Mouse (Mus musculus) testis, adult 2 months (tissue): ENCODE data around the gene Rmi2. TPM values are rescaled to one million over a fixed set of nuclear protein-coding genes. Genes with fewer than 3 reads are reported as not detected.

Experiments
- H3K27ac ChIP-seq: fragments of 200-500 bp; 2 replicates; pipeline ENCODE4 v1.5.1; 2012; ENCODE audit warnings: low read depth, low read length; ENCODE audit not compliant: control insufficient read depth, insufficient read depth
- H3K27me3 ChIP-seq: fragments of 200-500 bp; 2 replicates; pipeline ENCODE4 v1.6.1; 2012; ENCODE audit warnings: mild to moderate bottlenecking, low read length, moderate library complexity; ENCODE audit not compliant: control insufficient read depth, insufficient read depth
- H3K36me3 ChIP-seq: fragments of 200-500 bp; 2 replicates; pipeline ENCODE4 v1.6.1; 2012; ENCODE audit warnings: mild to moderate bottlenecking, low read length; ENCODE audit not compliant: control insufficient read depth, insufficient read depth
- H3K4me1 ChIP-seq: fragments of 200-500 bp; 2 replicates; pipeline ENCODE4 v1.6.1; 2012; ENCODE audit warnings: low read length; ENCODE audit not compliant: control insufficient read depth, insufficient read depth
- H3K4me3 ChIP-seq: fragments of 200-500 bp; 2 replicates; pipeline ENCODE4 v1.5.1; 2012; ENCODE audit warnings: low read depth, mild to moderate bottlenecking, low read length, moderate library complexity, mixed read lengths; ENCODE audit not compliant: control insufficient read depth
- CTCF ChIP-seq: fragments of 200-500 bp; IDR thresholded peaks from 2 replicates; pipeline ENCODE4 v1.5.1; 2012; ENCODE audit warnings: low read depth, mild to moderate bottlenecking, inconsistent platforms, low read length, moderate library complexity; ENCODE audit not compliant: control insufficient read depth, insufficient read depth, insufficient replicate concordance
- POLR2A ChIP-seq: fragments of 200-500 bp; IDR thresholded peaks from 2 replicates; pipeline ENCODE4 v1.6.1; 2012; ENCODE audit warnings: low read depth, mild to moderate bottlenecking, inconsistent platforms, low read length, moderate library complexity; ENCODE audit not compliant: control insufficient read depth
- polyA plus RNA-seq: library from polyadenylated mRNA; depleted of rRNA; stranded (reverse); fragments of >200 nt; gene quantifications from 2 replicates; pipeline ENCODE4 v1.2.3, GENCODE M21; 2012

Rmi2 gene
- polyA plus RNA-seq, 1 experiment, result 1.7 TPM

- Histone ChIP-seq H3K4me1 (no peaks in the 10 kb centered on the region), H3K27ac (no peak overlapping the region), H3K4me3 (no peak overlapping the region), H3K27me3 (no peaks in the 10 kb centered on the region), H3K36me3 (no peaks in the 10 kb centered on the region)
- TF ChIP-seq POLR2A (no peak), CTCF (no peak)
Measured at GRCm38 (mm10) chr16:10916271-10916670, 81.4 kb downstream of the Rmi2 start.

- no peaks in the 10 kb centered on the region for H3K27me3 ChIP-seq
- TF ChIP-seq POLR2A (no peak), CTCF (no peak)
- H3K4me3 ChIP-seq, result no peak overlapping the region
- H3K27ac ChIP-seq, result no peak overlapping the region
- H3K4me1 ChIP-seq, result no peaks in the 10 kb centered on the region
- no peaks in the 10 kb centered on the region for H3K36me3 ChIP-seq
Measured at GRCm38 (mm10) chr16:10919856-10920255, 85.0 kb downstream of the Rmi2 start.

- H3K36me3 ChIP-seq, result no peaks in the 10 kb centered on the region
- no peaks in the 10 kb centered on the region for H3K27me3 ChIP-seq
- TF ChIP-seq POLR2A, result no peak
- TF ChIP-seq CTCF, result no peak
- H3K27ac ChIP-seq, result no peak overlapping the region
- H3K4me3 ChIP-seq, result no peak overlapping the region
- no peaks in the 10 kb centered on the region for H3K4me1 ChIP-seq
Measured at GRCm38 (mm10) chr16:10923561-10923960, 88.7 kb downstream of the Rmi2 start.

GRCm38 (mm10) chr16:10925591-10926180 lies 90.8 kb downstream of the Rmi2 start:
- Histone ChIP-seq H3K27ac (no peak overlapping the region), H3K4me1 (no peaks in the 10 kb centered on the region), H3K4me3 (no peak overlapping the region), H3K27me3 (no peaks in the 10 kb centered on the region), H3K36me3 (no peaks in the 10 kb centered on the region)
- TF ChIP-seq POLR2A (no peak), CTCF (no peak)

- Histone ChIP-seq H3K27ac (no peak overlapping the region; the same call in 1 of the 2 replicates), H3K36me3 (no peaks in the 10 kb centered on the region), H3K27me3 (no peaks in the 10 kb centered on the region), H3K4me1 (no peaks in the 10 kb centered on the region), H3K4me3 (no peak overlapping the region)
- TF ChIP-seq CTCF (no peak), POLR2A (no peak)
Measured at GRCm38 (mm10) chr16:10927026-10927425, 92.2 kb downstream of the Rmi2 start.

GRCm38 (mm10) chr16:10933372-10933771 lies 98.5 kb downstream of the Rmi2 start:
- H3K27ac ChIP-seq, result no peak overlapping the region
- no peaks in the 10 kb centered on the region for H3K4me1 ChIP-seq
- no peaks in the 10 kb centered on the region for H3K36me3 ChIP-seq
- no peak for TF ChIP-seq CTCF
- no peak for TF ChIP-seq POLR2A
- H3K4me3 ChIP-seq, result no peak overlapping the region
- H3K27me3 ChIP-seq, result no peaks in the 10 kb centered on the region

- Histone ChIP-seq H3K27ac (no peak overlapping the region), H3K36me3 (no peaks in the 10 kb centered on the region), H3K4me1 (no peaks in the 10 kb centered on the region), H3K27me3 (no peaks in the 10 kb centered on the region), H3K4me3 (no peak overlapping the region)
- no peak for TF ChIP-seq POLR2A
- TF ChIP-seq CTCF, result no peak
Measured at GRCm38 (mm10) chr16:10934047-10934446, 99.2 kb downstream of the Rmi2 start.

GRCm38 (mm10) chr16:10936700-10937319 lies 102.0 kb downstream of the Rmi2 start:
- Histone ChIP-seq H3K4me3 (no peak overlapping the region), H3K36me3 (no peaks in the 10 kb centered on the region), H3K4me1 (no peaks in the 10 kb centered on the region), H3K27me3 (no peaks in the 10 kb centered on the region), H3K27ac (no peak overlapping the region)
- no peak for TF ChIP-seq POLR2A
- TF ChIP-seq CTCF, result no peak
